Mouse (Mus musculus): Measurements from ENCODE around the gene Rasl11b.

GRCm38 (mm10) chr5:74218524-74218923 lies 23.4 kb downstream of the Rasl11b start:
- TF ChIP-seq POLR2A (IDR thresholded peaks at IDR 0.05; ENCODE audit: low read depth, low read length) (no peak), CTCF (IDR thresholded peaks at IDR 0.05; ENCODE audit: extremely low read depth, insufficient read depth, insufficient read length, insufficient replicate concordance) (no peak)

Measured in spleen, adult 2 months (tissue).